Mouse (Mus musculus) erythroblast, embryonic 14.5 days (primary cell): ENCODE measurements around the gene Rasgrp3.

Source experiments
- GATA1 ChIP-seq: IDR thresholded peaks from 2 replicates; pipeline ENCODE4 v1.6.1; 2012; ENCODE audit warnings: low read length, inconsistent platforms, mixed read lengths
- TAL1 ChIP-seq: IDR thresholded peaks from 3 replicates; pipeline ENCODE4 v1.6.1; 2012; ENCODE audit warnings: low read length, inconsistent platforms, mixed read lengths

GRCm38 (mm10) chr17:75465635-75465997, 29.9 kb downstream of the Rasgrp3 start:
- TF ChIP-seq TAL1, result no peak
- TF ChIP-seq GATA1, result no peak
